Mouse (Mus musculus) CH12.LX (cell line): Measurements from ENCODE around the gene Usp35. TPM values are rescaled to one million over a fixed set of nuclear protein-coding genes. Genes with fewer than 3 reads are reported as not detected.

Source experiments
- DNase-seq: peaks from one replicate; pipeline ENCODE4 v3.0.0-alpha.2; 2013; ENCODE audit errors: extremely low read depth
- H3K27ac ChIP-seq: 2 replicates; pipeline ENCODE4 v1.5.1; 2012; ENCODE audit warnings: low read depth, mild to moderate bottlenecking, control low read depth, moderate library complexity; ENCODE audit not compliant: insufficient read depth
- H3K27me3 ChIP-seq: replicated peaks from 2 replicates; pipeline ENCODE3; 2012; ENCODE audit warnings: inconsistent platforms
- H3K36me3 ChIP-seq, 2 experiments: replicated peaks in 1 of 2; 2 replicates each; pipeline versions ENCODE3 to v1.6.1; 2012; ENCODE audit warnings: inconsistent platforms in 1 of 2, low read length in 1 of 2, mild to moderate bottlenecking in 1 of 2, mixed read lengths in 1 of 2, moderate library complexity in 1 of 2; ENCODE audit not compliant: control insufficient read depth in 1 of 2, insufficient read depth in 1 of 2
- H3K4me1 ChIP-seq, 2 experiments: 2 replicates each; pipeline ENCODE4 v1.6.1; 2012; ENCODE audit warnings: inconsistent platforms in 1 of 2, moderate library complexity in 1 of 2; ENCODE audit not compliant: insufficient read depth in 2 of 2, control insufficient read depth in 1 of 2
- H3K4me2 ChIP-seq: 2 replicates; pipeline ENCODE4 v1.6.1; 2012; ENCODE audit warnings: low read depth, mild to moderate bottlenecking, control low read depth; ENCODE audit not compliant: poor library complexity, insufficient read depth, severe bottlenecking
- H3K4me3 ChIP-seq, 3 experiments: fragments of 150-350 bp in 1 of 3; sonication (generic) in 1 of 3; replicated peaks in 1 of 3; 2 replicates each; pipeline versions ENCODE3 to v1.5.1; 2011 to 2012; ENCODE audit warnings: low read depth in 2 of 3, low read length in 2 of 3, mild to moderate bottlenecking in 2 of 3, moderate library complexity in 2 of 3, control low read depth in 1 of 3, improper control_type of control experiment in 1 of 3, inconsistent platforms in 1 of 3, mixed read lengths in 1 of 3; ENCODE audit not compliant: poor library complexity in 1 of 3
- H3K79me2 ChIP-seq: replicated peaks from 2 replicates; pipeline ENCODE4 v1.6.1; 2012; ENCODE audit warnings: mild to moderate bottlenecking, moderate library complexity; ENCODE audit not compliant: control insufficient read depth, poor library complexity, insufficient read depth, severe bottlenecking; ENCODE audit errors: extremely low read depth
- H3K9ac ChIP-seq: 2 replicates; pipeline ENCODE4 v1.6.1; 2012; ENCODE audit warnings: low read depth, mild to moderate bottlenecking, control low read depth, moderate library complexity; ENCODE audit not compliant: insufficient read depth
- H3K9me3 ChIP-seq: replicated peaks from 2 replicates; pipeline ENCODE3; 2012; ENCODE audit warnings: low read length, inconsistent platforms, mixed read lengths
- BHLHE40 ChIP-seq: IDR thresholded peaks from 2 replicates; pipeline ENCODE4 v1.6.1; 2011; ENCODE audit warnings: mild to moderate bottlenecking, low read depth, low read length, improper control_type of control experiment
- CTCF ChIP-seq, 2 experiments: IDR thresholded peaks in 1 of 2; conservative IDR thresholded peaks in 1 of 2; 2 replicates each; pipeline ENCODE4 v1.5.1; 2011 to 2012; ENCODE audit warnings: low read depth in 2 of 2, low read length in 2 of 2, improper control_type of control experiment in 1 of 2, inconsistent platforms in 1 of 2, mild to moderate bottlenecking in 1 of 2, moderate library complexity in 1 of 2
- GABPA ChIP-seq: IDR thresholded peaks from 2 replicates; pipeline ENCODE4 v1.6.1; 2012; ENCODE audit warnings: low read depth, low read length, improper control_type of control experiment, inconsistent platforms; ENCODE audit not compliant: insufficient replicate concordance
- HCFC1 ChIP-seq: IDR thresholded peaks from 2 replicates; pipeline ENCODE4 v1.6.1; 2012; ENCODE audit warnings: low read depth, mild to moderate bottlenecking, inconsistent platforms, low read length, improper control_type of control experiment
- IRF4 ChIP-seq: IDR thresholded peaks from 2 replicates; pipeline ENCODE4 v1.6.1; 2014; ENCODE audit warnings: low read depth, mild to moderate bottlenecking, inconsistent platforms, low read length, improper control_type of control experiment
- MAFK ChIP-seq: IDR thresholded peaks from 2 replicates; pipeline ENCODE4 v1.6.1; 2011; ENCODE audit warnings: low read length, improper control_type of control experiment; ENCODE audit not compliant: insufficient replicate concordance
- MAZ ChIP-seq: IDR thresholded peaks from 2 replicates; pipeline ENCODE4 v1.6.1; 2012; ENCODE audit warnings: low read depth, mild to moderate bottlenecking, inconsistent platforms, low read length, improper control_type of control experiment, moderate library complexity
- MEF2A ChIP-seq: IDR thresholded peaks from 2 replicates; pipeline ENCODE4 v1.6.1; 2014; ENCODE audit warnings: low read depth, mild to moderate bottlenecking, inconsistent platforms, low read length, improper control_type of control experiment, borderline replicate concordance
- MXI1 ChIP-seq: IDR thresholded peaks from 2 replicates; pipeline ENCODE4 v1.6.1; 2011; ENCODE audit warnings: mild to moderate bottlenecking, low read depth, low read length, improper control_type of control experiment
- MYC ChIP-seq: IDR thresholded peaks from 2 replicates; pipeline ENCODE4 v1.6.1; 2011; ENCODE audit warnings: low read depth, mild to moderate bottlenecking, improper control_type of control experiment, low read length
- NELFE ChIP-seq: IDR thresholded peaks from 2 replicates; pipeline ENCODE4 v1.6.1; 2011; ENCODE audit warnings: low read depth, low read length, improper control_type of control experiment
- PAX5 ChIP-seq: IDR thresholded peaks from 2 replicates; pipeline ENCODE4 v1.6.1; 2012; ENCODE audit warnings: low read length, inconsistent platforms, mixed read lengths
- POLR2A ChIP-seq: IDR thresholded peaks from 2 replicates; pipeline ENCODE4 v1.6.1; 2011; ENCODE audit warnings: low read depth, mild to moderate bottlenecking, improper control_type of control experiment, low read length
- RAD21 ChIP-seq: IDR thresholded peaks from 2 replicates; pipeline ENCODE4 v1.6.1; 2011; ENCODE audit warnings: low read depth, mild to moderate bottlenecking, low read length, improper control_type of control experiment, moderate library complexity
- SIN3A ChIP-seq: IDR thresholded peaks from 2 replicates; pipeline ENCODE4 v1.6.1; 2012; ENCODE audit warnings: low read length, improper control_type of control experiment, inconsistent platforms
- SMC3 ChIP-seq: IDR thresholded peaks from 2 replicates; pipeline ENCODE4 v1.6.1; 2011; ENCODE audit warnings: low read depth, low read length, improper control_type of control experiment
- TBP ChIP-seq: conservative IDR thresholded peaks from 2 replicates; pipeline ENCODE4 v1.6.1; 2011; ENCODE audit warnings: low read depth, low read length, improper control_type of control experiment
- USF1 ChIP-seq: IDR thresholded peaks from 2 replicates; pipeline ENCODE4 v1.6.1; 2014; ENCODE audit warnings: low read depth, mild to moderate bottlenecking, inconsistent platforms, low read length, improper control_type of control experiment
- USF2 ChIP-seq: conservative IDR thresholded peaks from 2 replicates; pipeline ENCODE4 v1.6.1; 2011; ENCODE audit warnings: low read depth, low read length, improper control_type of control experiment
- ZNF384 ChIP-seq: IDR thresholded peaks from 2 replicates; pipeline ENCODE4 v1.6.1; 2012; ENCODE audit warnings: low read depth, low read length, improper control_type of control experiment, inconsistent platforms
- dilution Hi-C: fragments of 300-500 bp; cut with MboI; formaldehyde crosslinking; loops from 2 replicates; pipeline ENCODE4 v1.14.3; 2020; ENCODE audit warnings: low sequenced_read_pairs; ENCODE audit not compliant: extremely low pct_unique_long_range_greater_than_20kb, extremely low pct_ligation_motif_present
- in situ Hi-C: fragments of 300-500 bp; cut with MboI; formaldehyde crosslinking; loops from 3 replicates; pipeline ENCODE4 v1.14.3; 2019; ENCODE audit warnings: low sequenced_read_pairs, low pct_ligation_motif_present, low pct_unique_long_range_greater_than_20kb, mixed read lengths
- polyA plus RNA-seq: library from polyadenylated mRNA; unstranded; fragments of >175 nt; gene quantifications from 2 replicates; pipeline ENCODE4 v1.2.1, GENCODE M21; 2012; ENCODE audit warnings: low read depth; ENCODE audit not compliant: insufficient read length
- total RNA-seq, 2 experiments: library from RNA; depleted of rRNA; stranded (reverse); fragments of 300-350 nt in 1 of 2; fragments of >200 nt in 1 of 2; gene quantifications; 2 replicates each; pipeline ENCODE4 v1.2.3; 2012 to 2014

The Usp35 gene
- total and polyA plus RNA-seq, 3 experiments, result 1.2 to 1.8 (median 1.3) TPM

DNA sequence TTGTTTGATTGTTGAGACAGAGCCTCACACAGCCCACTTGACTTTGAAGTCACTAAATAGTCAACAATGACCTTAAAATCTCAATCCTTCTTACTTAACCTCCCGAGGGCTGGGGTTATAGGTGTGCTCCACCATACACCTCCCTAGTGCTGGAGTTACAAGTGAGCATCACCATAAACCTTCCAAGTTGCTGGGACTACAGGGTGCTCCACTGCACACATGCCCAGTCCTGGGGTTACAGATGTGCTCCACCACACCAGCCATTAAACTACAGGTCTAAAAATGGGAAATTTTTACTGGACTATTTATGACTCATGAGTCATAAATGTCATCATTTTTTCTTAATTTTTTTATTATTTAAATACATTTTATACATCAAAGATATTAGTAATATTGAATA lies 34.1 kb upstream of the Usp35 start:
- no peak overlapping the region for H3K27ac ChIP-seq
- no peak overlapping the region for H3K9ac ChIP-seq
- H3K27me3 ChIP-seq, result no peaks in the 10 kb centered on the region
- no peak overlapping the region for H3K4me2 ChIP-seq
- H3K9me3 ChIP-seq, result no peaks in the 10 kb centered on the region
- H3K36me3 ChIP-seq, result no peaks in the 10 kb centered on the region
- no peak overlapping the region for H3K4me3 ChIP-seq
- DNase-seq, result no peak
- H3K4me1 ChIP-seq, result peaks cover 0 to 14% of the 10 kb centered on the region in 2 experiments; a peak in 2 of 4 replicates
- in situ Hi-C loops (no loop called here), dilution Hi-C loops (no loop called here)
- H3K79me2 ChIP-seq, result no peaks in the 10 kb centered on the region
- TF ChIP-seq HCFC1, result no peak
- TF ChIP-seq SIN3A, result no peak
- TF ChIP-seq IRF4, result no peak
- TF ChIP-seq TBP, result no peak
- TF ChIP-seq PAX5, result no peak
- no peak for TF ChIP-seq MAZ
- TF ChIP-seq GABPA, result no peak
- no peak for TF ChIP-seq MXI1
- no peak for TF ChIP-seq POLR2A
- TF ChIP-seq USF2, result no peak

DNA sequence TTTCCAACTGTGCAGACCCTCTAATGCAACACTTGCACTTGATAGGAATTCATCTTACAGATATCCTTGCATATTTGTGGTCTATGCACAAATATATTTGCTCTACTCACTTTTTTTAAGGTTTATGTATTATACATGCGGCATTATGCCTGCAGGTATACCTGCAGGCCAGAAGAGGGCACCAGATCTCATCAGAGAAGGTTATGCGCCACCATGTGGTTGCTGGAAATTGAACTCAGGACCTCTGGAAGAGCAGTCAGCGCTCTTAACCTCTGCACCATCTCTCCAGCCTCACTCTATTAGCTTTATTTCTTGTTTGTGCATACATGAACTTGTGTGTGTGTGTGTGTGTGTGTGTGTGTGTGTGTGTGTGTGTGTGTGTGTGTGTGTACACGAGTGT lies 29.6 kb upstream of the Usp35 start:
- DNase-seq, result peak; percentile 56
- dilution Hi-C loops, result no loop called here
- TF ChIP-seq BHLHE40, result no peak
- peak; percentile 73 for TF ChIP-seq SMC3
- TF ChIP-seq MAFK, result no peak
- TF ChIP-seq NELFE, result peak; percentile 65; the same call in 1 of the 2 replicates
- peak; percentile 51 to 99 for TF ChIP-seq CTCF (conservative IDR thresholded peaks at IDR 0.05 in 1 of 2, IDR thresholded peaks at IDR 0.05 in 1 of 2; ENCODE audit: low read depth in 2 of 2, low read length in 2 of 2)
- peak; percentile 53 for TF ChIP-seq RAD21
- TF ChIP-seq MEF2A, result no peak
- TF ChIP-seq ZNF384, result peak; percentile 63
- TF ChIP-seq USF1, result no peak
- TF ChIP-seq MYC, result peak; percentile 82; the same call in 1 of the 2 replicates

More for the DNA sequence above, 29.6 kb upstream of the Usp35 start:
- Histone ChIP-seq H3K4me1 (peaks cover 0 to 18% of the 10 kb centered on the region in 2 experiments; a peak in 2 of 4 replicates), H3K27ac (no peak overlapping the region), H3K79me2 (no peaks in the 10 kb centered on the region), H3K27me3 (no peaks in the 10 kb centered on the region), H3K36me3 (no peaks in the 10 kb centered on the region), H3K9me3 (no peaks in the 10 kb centered on the region), H3K4me3 (no peak overlapping the region), H3K9ac (no peak overlapping the region), H3K4me2 (no peak overlapping the region)
- in situ Hi-C loops, result no loop called here
